7 mouse cellular contexts compared by ENCODE assay signal in the genomic region with DNA sequence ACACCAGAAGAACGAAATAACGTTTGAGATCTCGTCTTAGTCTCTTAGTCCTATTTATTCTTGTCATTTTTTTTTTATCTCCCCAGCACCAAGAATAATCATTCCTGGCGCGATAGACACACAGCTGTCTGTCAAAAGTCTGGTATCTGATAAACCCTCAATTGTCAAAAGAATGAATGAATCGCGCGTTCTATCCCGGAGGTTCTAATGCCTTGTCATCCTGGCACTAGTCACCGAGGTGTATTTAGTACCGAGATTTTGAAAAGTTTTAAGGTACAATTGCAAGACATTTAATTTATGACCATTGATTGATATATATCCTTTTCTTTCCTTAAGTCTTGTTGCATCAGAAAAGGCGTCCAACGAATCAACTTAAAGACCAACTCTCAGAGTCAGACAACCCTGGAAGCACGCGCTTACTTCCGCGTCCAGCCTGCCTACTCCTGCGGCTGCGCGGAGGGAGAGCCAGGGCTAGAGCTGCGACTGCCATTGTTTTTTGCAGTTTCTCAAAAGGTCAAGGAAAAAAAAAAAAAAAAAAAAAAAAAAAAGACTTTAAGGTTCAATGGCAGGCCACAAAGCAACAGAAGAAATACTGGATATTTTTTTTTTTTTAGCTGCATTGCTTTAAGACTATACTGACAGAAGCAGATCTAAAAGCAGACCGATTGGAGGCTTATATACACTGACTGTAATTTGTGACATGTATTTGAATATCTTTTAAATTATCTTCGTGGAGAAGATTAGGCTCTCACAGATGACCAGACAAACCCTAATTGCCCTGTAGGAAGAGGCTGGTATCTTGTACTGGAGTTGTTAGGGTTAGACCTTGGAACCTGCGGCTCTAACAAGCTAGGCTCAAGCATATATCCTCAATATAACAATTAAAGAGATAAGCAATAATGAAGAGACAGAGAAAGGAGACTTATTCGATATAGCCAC. TPM values are rescaled to one million over a fixed set of nuclear protein-coding genes. Genes with fewer than 3 reads are reported as not detected.
DNase-seq lines count a peak whose midpoint lies in the region; ATAC-seq and TF ChIP-seq lines count a peak whose summit lies in the region.

No protein-coding gene starts in this region.

- peak; percentile 92 for DNase-seq in adipocyte (ENCODE audit: low spot score)
- DNase-seq in cerebellum, postnatal 36 days, result peak; percentile 70 to 71
- peak; percentile 78 for DNase-seq in gastrocnemius, adult 2 months
- peak; percentile 54 to 77 for DNase-seq in left cerebral cortex, postnatal 14 days (ENCODE audit: low spot score in 2 of 2)
- DNase-seq in right cerebral cortex, postnatal 4 days, result peak; percentile 58

- H3K27ac ChIP-seq in gastrocnemius, adult 2 months, result peak overlapping the region; percentile 96

- H3K4me3 ChIP-seq in gastrocnemius, adult 2 months, result peak overlapping the region; percentile 85

- intact Hi-C loops in gastrocnemius, adult 2 months (cut with DNase I), result no loop called here
- intact Hi-C loops in left cerebral cortex, postnatal 14 days (cut with DNase I), result no loop called here

- TF ChIP-seq CTCF in gastrocnemius, adult 2 months (IDR thresholded peaks at IDR 0.05), result no peak

- ATAC-seq in inflammation-experienced regulatory T-cells, adult 6 months, result peak; percentile 44
- ATAC-seq in megakaryocyte-erythroid progenitor cell, adult 5-6 weeks (replicated peaks; ENCODE audit: low FRiP score, low TSS enrichment, poor library complexity, severe bottlenecking), result peak; percentile 63

RNA-seq across cellular contexts. Expression of a gene that starts 0.6 kb away (rescaled TPM):
- 10 to 100 TPM; 65.4 to 73.5 TPM for total RNA-seq in gastrocnemius, adult 2 months (2021)
- 10 to 100 TPM; 12.1 to 19.4 (median 13.2) TPM for polyA plus RNA-seq in inflammation-experienced regulatory T-cells, adult 6 months (2017; shearing (Covaris generic))
- total RNA-seq in left cerebral cortex, postnatal 14 days (2021), result 10 to 100 TPM; 50.5 to 53.5 TPM
- total RNA-seq in megakaryocyte-erythroid progenitor cell, adult 5-6 weeks (2014; fragmentation: Nextera tagmentation), result 40.0 and 61.7 TPM in 2 replicates
- 33.7 and 35.2 TPM in 2 replicates for total RNA-seq in megakaryocyte-erythroid progenitor cell, adult 5-6 weeks (2017)

Comparison
In these comparisons a context has a peak if more than half of its experiments do, and no peak if none do; other contexts are left out.
1. Peak in every context shown above with its lines: DNase-seq, ATAC-seq, H3K4me3 ChIP-seq and H3K27ac ChIP-seq.